Mouse (Mus musculus) intestine, embryonic 16.5 days (tissue): ENCODE data around the gene Scube2. TPM values are rescaled to one million over a fixed set of nuclear protein-coding genes. Genes with fewer than 3 reads are reported as not detected.

Experiments
- ATAC-seq: fragments of 200-750 bp; cut with Nextera tagmentation; 2 replicates; pipeline ENCODE4 v1.8.0; 2017; ENCODE audit warnings: moderate TSS enrichment, moderate library complexity
- H3K27ac ChIP-seq: fragments of 300-500 bp; sonication (generic); 2 replicates; pipeline ENCODE4 v1.5.1; 2014; ENCODE audit warnings: mild to moderate bottlenecking, low read length
- H3K27me3 ChIP-seq: fragments of 300-500 bp; sonication (generic); replicated peaks from 2 replicates; pipeline ENCODE4 v1.6.1; 2014; ENCODE audit warnings: low read length, control low read depth, mixed read lengths; ENCODE audit not compliant: control insufficient read depth, insufficient read depth
- H3K36me3 ChIP-seq: fragments of 300-500 bp; sonication (generic); 2 replicates; pipeline ENCODE4 v1.6.1; 2014; ENCODE audit warnings: low read length, control low read depth; ENCODE audit not compliant: control insufficient read depth, insufficient read depth
- H3K4me1 ChIP-seq: fragments of 300-500 bp; sonication (generic); 2 replicates; pipeline ENCODE4 v1.6.1; 2014; ENCODE audit warnings: low read length, control low read depth, mixed read lengths; ENCODE audit not compliant: control insufficient read depth, insufficient read depth
- H3K4me2 ChIP-seq: fragments of 300-500 bp; sonication (generic); 2 replicates; pipeline ENCODE4 v1.6.1; 2014; ENCODE audit warnings: low read depth, low read length, control low read depth
- H3K4me3 ChIP-seq: fragments of 300-500 bp; sonication (generic); 2 replicates; pipeline ENCODE4 v1.5.1; 2014; ENCODE audit warnings: mild to moderate bottlenecking, low read length
- H3K9ac ChIP-seq: fragments of 300-500 bp; sonication (generic); 2 replicates; pipeline ENCODE4 v1.6.1; 2014; ENCODE audit warnings: low read depth, low read length
- H3K9me3 ChIP-seq: fragments of 300-500 bp; sonication (generic); 2 replicates; pipeline ENCODE4 v1.6.1; 2016; ENCODE audit warnings: low read length, control low read depth; ENCODE audit not compliant: control insufficient read depth
- WGBS: fragments of 180-500 bp; shearing (Covaris S2); extraction: QIAGEN DNeasy Blood & Tissue Kit; methylation state at CpG from one replicate; pipeline ENCODE4 v1.1.7; 2014; 5-methylcytosine and 5-hydroxymethylcytosine counted together
- polyA plus RNA-seq: library from polyadenylated mRNA; unstranded; fragments of >200 nt; fragmentation: Nextera tagmentation; extraction: Ambion mirVana; gene quantifications from 2 replicates; pipeline ENCODE4 v1.2.1, GENCODE M21; 2015

Scube2 gene
- polyA plus RNA-seq, 1 experiment from 2014 or later = 2.5 TPM

- Histone ChIP-seq H3K9me3 (peaks cover 3% of the 10 kb centered on the region; the same call in 1 of the 2 replicates), H3K9ac (no peak overlapping the region), H3K27me3 (no peaks in the 10 kb centered on the region), H3K4me1 (0 out of 2 replicates have a peak, but pooled peaks cover 5% of the 10 kb centered on the region), H3K4me3 (no peak overlapping the region), H3K36me3 (no peaks in the 10 kb centered on the region), H3K4me2 (no peak overlapping the region), H3K27ac (no peak overlapping the region)
- no peak for ATAC-seq
- 87% methylated on average over 2 of the region's 2 CpGs for WGBS
Measured at GRCm38 (mm10) chr7:109882574-109882973, 17.1 kb upstream of the Scube2 start.

- WGBS = 65% methylated on average over 2 of the region's 2 CpGs
- ATAC-seq = no peak
- Histone ChIP-seq H3K27me3 (no peaks in the 10 kb centered on the region), H3K9me3 (peaks cover 3% of the 10 kb centered on the region; the same call in 1 of the 2 replicates), H3K4me1 (0 out of 2 replicates have a peak, but pooled peaks cover 5% of the 10 kb centered on the region), H3K27ac (no peak overlapping the region), H3K9ac (no peak overlapping the region), H3K4me3 (no peak overlapping the region), H3K4me2 (no peak overlapping the region), H3K36me3 (no peaks in the 10 kb centered on the region)
Measured at GRCm38 (mm10) chr7:109881561-109882099, 16.2 kb upstream of the Scube2 start.

- 42% methylated on average over 12 of the region's 12 CpGs for WGBS
- Histone ChIP-seq H3K27me3 (no peaks in the 10 kb centered on the region), H3K4me2 (peak overlapping the region; percentile 26; the same call in 1 of the 2 replicates), H3K9ac (no peak overlapping the region), H3K36me3 (no peaks in the 10 kb centered on the region), H3K27ac (no peak overlapping the region), H3K4me1 (0 out of 2 replicates have a peak, but pooled peaks cover 5% of the 10 kb centered on the region), H3K4me3 (no peak overlapping the region), H3K9me3 (peaks cover 3% of the 10 kb centered on the region; the same call in 1 of the 2 replicates)
- no peak for ATAC-seq
Measured at GRCm38 (mm10) chr7:109879158-109879557, 13.7 kb upstream of the Scube2 start.

- ATAC-seq = no peak
- no peak overlapping the region for H3K4me3 ChIP-seq
- no peaks in the 10 kb centered on the region for H3K9me3 ChIP-seq
Measured at GRCm38 (mm10) chr7:109876085-109876484, 10.6 kb upstream of the Scube2 start.

GRCm38 (mm10) chr7:109875598-109875997 lies 10.1 kb upstream of the Scube2 start:
- no peak overlapping the region for H3K27ac ChIP-seq
- no peaks in the 10 kb centered on the region for H3K9me3 ChIP-seq
- ATAC-seq = no peak
- H3K9ac ChIP-seq = no peak overlapping the region
- H3K27me3 ChIP-seq = no peaks in the 10 kb centered on the region
- no peak overlapping the region for H3K4me3 ChIP-seq
- H3K4me2 ChIP-seq = no peak overlapping the region
- WGBS = 61% methylated on average over 3 of the region's 3 CpGs
- H3K36me3 ChIP-seq = no peaks in the 10 kb centered on the region
- H3K4me1 ChIP-seq = 0 out of 2 replicates have a peak, but pooled peaks cover 5% of the 10 kb centered on the region

More at GRCm38 (mm10) chr7:109876085-109876484, 10.6 kb upstream of the Scube2 start:
- H3K9ac ChIP-seq = no peak overlapping the region
- no peaks in the 10 kb centered on the region for H3K36me3 ChIP-seq
- H3K4me2 ChIP-seq = no peak overlapping the region
- H3K4me1 ChIP-seq = 0 out of 2 replicates have a peak, but pooled peaks cover 5% of the 10 kb centered on the region
- H3K27ac ChIP-seq = no peak overlapping the region
- 65% methylated on average over 8 of the region's 8 CpGs for WGBS
- H3K27me3 ChIP-seq = no peaks in the 10 kb centered on the region

- Histone ChIP-seq H3K9me3 (no peaks in the 10 kb centered on the region), H3K9ac (no peak overlapping the region), H3K27me3 (no peaks in the 10 kb centered on the region)
Measured at GRCm38 (mm10) chr7:109875033-109875432, 9.6 kb upstream of the Scube2 start.

GRCm38 (mm10) chr7:109873170-109873569 lies 7.7 kb upstream of the Scube2 start:
- Histone ChIP-seq H3K4me3 (no peak overlapping the region), H3K9me3 (no peaks in the 10 kb centered on the region), H3K27me3 (no peaks in the 10 kb centered on the region), H3K4me1 (no peaks in the 10 kb centered on the region), H3K27ac (no peak overlapping the region), H3K4me2 (no peak overlapping the region), H3K9ac (no peak overlapping the region), H3K36me3 (no peaks in the 10 kb centered on the region)
- ATAC-seq = no peak
- 51% methylated on average over 5 of the region's 5 CpGs for WGBS

More at GRCm38 (mm10) chr7:109875033-109875432, 9.6 kb upstream of the Scube2 start:
- no peak overlapping the region for H3K4me2 ChIP-seq
- H3K27ac ChIP-seq = no peak overlapping the region
- no peak for ATAC-seq
- H3K4me1 ChIP-seq = 0 out of 2 replicates have a peak, but pooled peaks cover 5% of the 10 kb centered on the region
- no peaks in the 10 kb centered on the region for H3K36me3 ChIP-seq
- no peak overlapping the region for H3K4me3 ChIP-seq

- H3K4me3 ChIP-seq = no peak overlapping the region
- no peak overlapping the region for H3K4me2 ChIP-seq
- WGBS = 88% methylated on average over 5 of the region's 5 CpGs
- H3K27me3 ChIP-seq = peaks cover under 1% of the 10 kb centered on the region; the same call in 1 of the 2 replicates
- H3K36me3 ChIP-seq = no peaks in the 10 kb centered on the region
- H3K4me1 ChIP-seq = 0 out of 2 replicates have a peak, but pooled peaks cover 4% of the 10 kb centered on the region
- no peak overlapping the region for H3K27ac ChIP-seq
- ATAC-seq = no peak
- no peaks in the 10 kb centered on the region for H3K9me3 ChIP-seq
- no peak overlapping the region for H3K9ac ChIP-seq
Measured at GRCm38 (mm10) chr7:109871232-109871631, 5.8 kb upstream of the Scube2 start.

GRCm38 (mm10) chr7:109868498-109868897 lies 3.0 kb upstream of the Scube2 start:
- ATAC-seq = no peak
- no peaks in the 10 kb centered on the region for H3K36me3 ChIP-seq
- no peak overlapping the region for H3K27ac ChIP-seq
- H3K27me3 ChIP-seq = peaks cover 17% of the 10 kb centered on the region
- no peak overlapping the region for H3K4me3 ChIP-seq
- H3K9me3 ChIP-seq = no peaks in the 10 kb centered on the region
- H3K9ac ChIP-seq = no peak overlapping the region
- 48% methylated on average over 3 of the region's 3 CpGs for whole genome bisulfite sequencing
- H3K4me2 ChIP-seq = no peak overlapping the region
- H3K4me1 ChIP-seq = peaks cover 9% of the 10 kb centered on the region; the same call in 1 of the 2 replicates
